Mouse (Mus musculus) ovary, postnatal 36 days (tissue): ENCODE data around the gene Epc2.
A peak's percentile ranks its signal among the peaks of the same experiment; 100 is the strongest.
"Not testable (repeated sequence)": the region's sequence is repeated elsewhere in the genome, so short reads cannot be mapped to it uniquely, and the experiment has no call there.

ENCODE experiments used
- DNase-seq: peaks from one replicate; pipeline ENCODE4 v3.0.0; 2022; ENCODE audit warnings: low spot score, mixed read lengths

Gene Epc2

GRCm38 (mm10) chr2:49471641-49472355, 20.5 kb downstream of the Epc2 start:
- DNase-seq: no peak

GRCm38 (mm10) chr2:49472443-49472842, 21.2 kb downstream of the Epc2 start:
- no peak for DNase-seq

GRCm38 (mm10) chr2:49482146-49482545, 30.9 kb downstream of the Epc2 start:
- no peak for DNase-seq

- DNase-seq: no peak
Observed at GRCm38 (mm10) chr2:49483382-49483781, 32.1 kb downstream of the Epc2 start.

GRCm38 (mm10) chr2:49501435-49501834, 50.1 kb downstream of the Epc2 start:
- DNase-seq: no peak

GRCm38 (mm10) chr2:49503596-49503995, 52.3 kb downstream of the Epc2 start:
- DNase-seq: peak; percentile 35

GRCm38 (mm10) chr2:49505151-49505550, 53.9 kb downstream of the Epc2 start:
- not testable (repeated sequence) for DNase-seq

GRCm38 (mm10) chr2:49510832-49511231, 59.5 kb downstream of the Epc2 start:
- DNase-seq: no peak

GRCm38 (mm10) chr2:49516011-49516410, 64.7 kb downstream of the Epc2 start:
- DNase-seq: no peak

- DNase-seq: no peak
Observed at GRCm38 (mm10) chr2:49520409-49520808, 69.1 kb downstream of the Epc2 start.

- DNase-seq: no peak
Observed at GRCm38 (mm10) chr2:49520989-49521388, 69.7 kb downstream of the Epc2 start.

- no peak for DNase-seq
Observed at GRCm38 (mm10) chr2:49521564-49521963, 70.3 kb downstream of the Epc2 start.

- no peak for DNase-seq
Observed at GRCm38 (mm10) chr2:49522578-49522977, 71.3 kb downstream of the Epc2 start.

- DNase-seq: no peak
Observed at GRCm38 (mm10) chr2:49537147-49537546, 85.9 kb downstream of the Epc2 start.

- DNase-seq: no peak
Observed at GRCm38 (mm10) chr2:49538056-49538455, 86.8 kb downstream of the Epc2 start.

GRCm38 (mm10) chr2:49539745-49540144, 88.5 kb downstream of the Epc2 start:
- no peak for DNase-seq

- no peak for DNase-seq
Observed at GRCm38 (mm10) chr2:49547813-49548212, 96.5 kb downstream of the Epc2 start.

- DNase-seq: no peak
Observed at GRCm38 (mm10) chr2:49548492-49548891, 97.2 kb downstream of the Epc2 start.

- no peak for DNase-seq
Observed at GRCm38 (mm10) chr2:49553096-49553495, 101.8 kb downstream of the Epc2 start.

GRCm38 (mm10) chr2:49557339-49557738, 106.1 kb downstream of the Epc2 start:
- DNase-seq: no peak

- no peak for DNase-seq
Observed at GRCm38 (mm10) chr2:49558361-49558760, 107.1 kb downstream of the Epc2 start.

- no peak for DNase-seq
Observed at GRCm38 (mm10) chr2:49562688-49563350, 111.5 kb downstream of the Epc2 start.

- peak; percentile 71 for DNase-seq
Observed at GRCm38 (mm10) chr2:49569862-49570777, 118.8 kb downstream of the Epc2 start.
